Mouse (Mus musculus): Measurements from ENCODE around the gene Gdpd5. TPM values are rescaled to one million over a fixed set of nuclear protein-coding genes. Genes with fewer than 3 reads are reported as not detected.

The Gdpd5 gene
- polyA plus RNA-seq, 1 experiment from 2014 or later = 46.2 TPM

DNA sequence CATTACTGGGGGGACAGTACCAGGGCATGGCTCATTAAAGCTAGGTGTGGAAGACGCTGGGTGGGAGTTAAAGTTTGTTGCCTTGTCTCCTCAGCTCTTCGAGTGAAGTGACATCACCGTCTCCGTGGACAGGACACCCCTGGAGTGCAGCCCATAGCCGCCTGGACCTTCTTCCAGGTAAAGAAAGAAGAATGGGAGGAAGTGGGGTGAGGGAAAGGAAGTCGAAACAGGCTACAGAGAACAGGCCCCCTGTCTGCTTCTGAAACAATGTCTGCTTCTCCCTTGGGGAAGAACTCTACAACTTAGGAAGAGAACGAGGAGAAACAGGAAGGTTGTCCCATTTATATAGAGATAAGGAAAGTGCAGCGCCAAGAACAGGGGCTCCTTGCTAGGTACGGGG lies 29.1 kb downstream of the Gdpd5 start:
- H3K9me3 ChIP-seq (ENCODE audit: control insufficient read depth, low read length) = no peaks in the 10 kb centered on the region

GRCm38 (mm10) chr7:99411047-99411779 lies 30.0 kb downstream of the Gdpd5 start:
- Histone ChIP-seq H3K27ac (no peak overlapping the region), H3K4me2 (replicated peaks) (no peak overlapping the region), H3K9me3 (ENCODE audit: control insufficient read depth, low read length) (no peaks in the 10 kb centered on the region), H3K27me3 (ENCODE audit: control insufficient read depth, insufficient read depth, low read length) (no peaks in the 10 kb centered on the region), H3K4me1 (replicated peaks; ENCODE audit: control insufficient read depth, insufficient read depth, low read length) (no peaks in the 10 kb centered on the region), H3K4me3 (replicated peaks; ENCODE audit: low read length) (no peak overlapping the region), H3K9ac (no peak overlapping the region), H3K36me3 (replicated peaks; ENCODE audit: control insufficient read depth, insufficient read depth) (peaks cover 40% of the 10 kb centered on the region)
- DNase-seq (ENCODE audit: low spot score) = no peak
- 59% methylated on average over 6 of the region's 6 CpGs for WGBS
- ATAC-seq (ENCODE audit: low FRiP score) = no peak

More for the DNA sequence above, 29.1 kb downstream of the Gdpd5 start:
- peaks cover 33% of the 10 kb centered on the region for H3K36me3 ChIP-seq (replicated peaks; ENCODE audit: control insufficient read depth, insufficient read depth)
- no peak for DNase-seq (ENCODE audit: low spot score)
- no peaks in the 10 kb centered on the region for H3K4me1 ChIP-seq (replicated peaks; ENCODE audit: control insufficient read depth, insufficient read depth, low read length)
- H3K27me3 ChIP-seq (ENCODE audit: control insufficient read depth, insufficient read depth, low read length) = no peaks in the 10 kb centered on the region
- H3K4me3 ChIP-seq (replicated peaks; ENCODE audit: low read length) = no peak overlapping the region
- H3K9ac ChIP-seq = no peak overlapping the region
- H3K4me2 ChIP-seq (replicated peaks) = no peak overlapping the region
- no peak overlapping the region for H3K27ac ChIP-seq
- 81% methylated on average over 9 of the region's 9 CpGs for WGBS
- no peak for ATAC-seq (ENCODE audit: low FRiP score)

DNA sequence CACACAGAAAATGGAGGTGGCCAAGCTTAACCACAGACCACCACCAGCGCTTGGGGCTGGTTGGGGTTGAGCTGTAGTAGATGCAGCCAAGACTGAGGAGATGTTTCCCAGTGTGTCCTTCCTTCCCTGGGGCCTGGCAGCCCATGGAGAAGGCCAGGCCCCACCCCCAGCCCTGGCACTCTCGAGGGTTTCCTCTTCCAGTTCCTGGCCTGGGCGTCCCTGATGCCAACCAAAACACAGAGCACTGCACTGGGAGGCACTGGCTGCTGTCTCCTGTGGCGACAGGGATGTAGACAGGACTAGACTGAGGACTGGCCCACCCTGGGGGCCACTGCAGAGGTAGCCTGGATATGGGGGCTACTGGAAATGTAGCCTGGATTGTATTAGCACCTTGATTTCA lies 33.8 kb downstream of the Gdpd5 start:
- Histone ChIP-seq H3K9me3 (ENCODE audit: control insufficient read depth, low read length) (no peaks in the 10 kb centered on the region), H3K9ac (no peak overlapping the region), H3K4me2 (replicated peaks) (no peak overlapping the region), H3K27ac (no peak overlapping the region), H3K27me3 (ENCODE audit: control insufficient read depth, insufficient read depth, low read length) (no peaks in the 10 kb centered on the region), H3K36me3 (replicated peaks; ENCODE audit: control insufficient read depth, insufficient read depth) (peaks cover 34% of the 10 kb centered on the region), H3K4me1 (replicated peaks; ENCODE audit: control insufficient read depth, insufficient read depth, low read length) (no peaks in the 10 kb centered on the region), H3K4me3 (replicated peaks; ENCODE audit: low read length) (no peak overlapping the region)
- DNase-seq (ENCODE audit: low spot score) (no peak), ATAC-seq (ENCODE audit: low FRiP score) (no peak)
- WGBS = 75% methylated on average over 4 of the region's 4 CpGs

DNA sequence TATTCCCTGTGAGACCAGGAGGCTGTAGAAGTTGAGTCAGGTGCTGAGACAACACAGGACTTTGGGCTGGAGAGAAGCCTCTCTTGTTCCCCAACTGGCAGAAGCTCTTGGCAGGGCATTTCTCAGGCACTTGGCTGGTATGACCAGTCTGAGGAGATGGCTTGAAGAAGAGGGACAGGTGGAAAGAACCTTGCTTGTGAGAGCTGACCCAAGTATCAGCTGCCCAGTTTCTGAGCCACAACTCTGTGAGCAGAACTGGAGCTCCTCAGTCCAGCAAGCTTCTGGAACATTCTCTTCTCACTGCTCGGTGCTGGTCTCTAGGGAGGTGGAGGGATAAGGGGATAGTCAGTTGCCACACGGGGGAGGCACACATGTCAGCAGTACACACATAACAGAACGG lies 38.1 kb downstream of the Gdpd5 start:
- Histone ChIP-seq H3K4me3 (replicated peaks; ENCODE audit: low read length) (no peak overlapping the region), H3K36me3 (replicated peaks; ENCODE audit: control insufficient read depth, insufficient read depth) (peaks cover 22% of the 10 kb centered on the region), H3K27ac (no peak overlapping the region), H3K4me2 (replicated peaks) (no peak overlapping the region), H3K4me1 (replicated peaks; ENCODE audit: control insufficient read depth, insufficient read depth, low read length) (no peaks in the 10 kb centered on the region), H3K9me3 (ENCODE audit: control insufficient read depth, low read length) (no peaks in the 10 kb centered on the region), H3K9ac (no peak overlapping the region), H3K27me3 (ENCODE audit: control insufficient read depth, insufficient read depth, low read length) (no peaks in the 10 kb centered on the region)
- no peak for ATAC-seq (ENCODE audit: low FRiP score)
- WGBS = 83% methylated on average over 3 of the region's 3 CpGs
- DNase-seq (ENCODE audit: low spot score) = no peak

- Histone ChIP-seq H3K4me1 (replicated peaks; ENCODE audit: control insufficient read depth, insufficient read depth, low read length) (0 out of 2 replicates have a peak, but pooled peaks cover 6% of the 10 kb centered on the region), H3K27ac (no peak overlapping the region), H3K27me3 (ENCODE audit: control insufficient read depth, insufficient read depth, low read length) (no peaks in the 10 kb centered on the region), H3K9me3 (ENCODE audit: control insufficient read depth, low read length) (no peaks in the 10 kb centered on the region), H3K4me3 (replicated peaks; ENCODE audit: low read length) (no peak overlapping the region), H3K9ac (no peak overlapping the region), H3K36me3 (replicated peaks; ENCODE audit: control insufficient read depth, insufficient read depth) (0 out of 2 replicates have a peak, but pooled peaks cover 6% of the 10 kb centered on the region), H3K4me2 (replicated peaks) (no peak overlapping the region)
- WGBS = 94% methylated on average over 6 of the region's 6 CpGs
- DNase-seq (ENCODE audit: low spot score) = no peak
- ATAC-seq (ENCODE audit: low FRiP score) = no peak
Measured at GRCm38 (mm10) chr7:99421006-99421405, 39.8 kb downstream of the Gdpd5 start.

DNA sequence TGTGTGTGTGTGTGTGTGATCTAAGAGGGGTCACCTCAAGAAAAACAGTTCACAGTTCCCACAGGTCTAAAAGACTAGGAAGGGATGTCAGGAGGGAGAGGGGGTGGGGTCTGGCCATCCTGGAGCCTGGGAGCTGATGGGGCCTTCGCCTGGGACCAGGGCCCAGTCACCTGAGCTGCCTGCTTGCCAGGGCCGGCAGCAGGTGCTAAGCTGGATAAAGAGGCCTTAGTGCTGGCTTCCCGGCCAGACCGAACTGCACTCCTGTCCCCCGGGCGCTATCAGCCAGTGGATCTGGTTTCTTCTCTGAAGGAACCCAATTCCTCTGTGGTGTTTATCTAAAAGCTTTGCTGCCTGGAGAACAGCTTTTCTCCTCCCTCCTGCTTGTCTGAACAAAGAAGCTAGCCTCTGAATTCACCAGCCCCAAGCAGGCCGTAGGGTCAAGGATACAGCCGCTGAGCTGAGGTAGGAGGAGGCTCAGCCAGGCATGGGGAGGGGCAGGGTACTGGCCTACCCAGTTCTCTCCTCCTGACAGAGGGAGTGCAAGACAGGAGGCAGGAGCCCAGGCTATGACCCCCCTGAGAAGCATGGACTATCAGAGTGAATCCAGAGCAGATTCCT lies 43.4 kb downstream of the Gdpd5 start:
- H3K4me2 ChIP-seq (replicated peaks) = no peak overlapping the region
- ATAC-seq (ENCODE audit: low FRiP score) (peak; percentile 31; the same call in 1 of the 2 replicates), DNase-seq (ENCODE audit: low spot score) (no peak)
- H3K4me1 ChIP-seq (replicated peaks; ENCODE audit: control insufficient read depth, insufficient read depth, low read length) = peaks cover 10% of the 10 kb centered on the region; the same call in 1 of the 2 replicates
- no peak overlapping the region for H3K4me3 ChIP-seq (replicated peaks; ENCODE audit: low read length)
- 31% methylated on average over 8 of the region's 8 CpGs for WGBS
- no peaks in the 10 kb centered on the region for H3K9me3 ChIP-seq (ENCODE audit: control insufficient read depth, low read length)
- H3K27me3 ChIP-seq (ENCODE audit: control insufficient read depth, insufficient read depth, low read length) = no peaks in the 10 kb centered on the region
- H3K36me3 ChIP-seq (replicated peaks; ENCODE audit: control insufficient read depth, insufficient read depth) = peaks cover 8% of the 10 kb centered on the region; the same call in 1 of the 2 replicates
- H3K9ac ChIP-seq = no peak overlapping the region
- 0 out of 2 replicates have a peak overlapping the region, but pooled peaks have one; percentile 14 for H3K27ac ChIP-seq

GRCm38 (mm10) chr7:99425706-99426105 lies 44.5 kb downstream of the Gdpd5 start:
- Histone ChIP-seq H3K4me3 (replicated peaks; ENCODE audit: low read length) (no peak overlapping the region), H3K27me3 (ENCODE audit: control insufficient read depth, insufficient read depth, low read length) (no peaks in the 10 kb centered on the region), H3K4me1 (replicated peaks; ENCODE audit: control insufficient read depth, insufficient read depth, low read length) (peaks cover 10% of the 10 kb centered on the region; the same call in 1 of the 2 replicates), H3K27ac (no peak overlapping the region), H3K4me2 (replicated peaks) (no peak overlapping the region), H3K36me3 (replicated peaks; ENCODE audit: control insufficient read depth, insufficient read depth) (peaks cover 3% of the 10 kb centered on the region; the same call in 1 of the 2 replicates), H3K9ac (no peak overlapping the region), H3K9me3 (ENCODE audit: control insufficient read depth, low read length) (no peaks in the 10 kb centered on the region)
- 85% methylated on average over 4 of the region's 4 CpGs for WGBS
- DNase-seq (ENCODE audit: low spot score) (no peak), ATAC-seq (ENCODE audit: low FRiP score) (no peak)

GRCm38 (mm10) chr7:99427031-99427430 lies 45.8 kb downstream of the Gdpd5 start:
- H3K4me2 ChIP-seq (replicated peaks) = no peak overlapping the region
- no peaks in the 10 kb centered on the region for H3K9me3 ChIP-seq (ENCODE audit: control insufficient read depth, low read length)
- peaks cover 12% of the 10 kb centered on the region for H3K4me1 ChIP-seq (replicated peaks; ENCODE audit: control insufficient read depth, insufficient read depth, low read length)
- H3K27me3 ChIP-seq (ENCODE audit: control insufficient read depth, insufficient read depth, low read length) = no peaks in the 10 kb centered on the region
- 59% methylated on average over 10 of the region's 10 CpGs for WGBS
- H3K9ac ChIP-seq = no peak overlapping the region
- no peak for DNase-seq (ENCODE audit: low spot score)
- no peak overlapping the region for H3K27ac ChIP-seq
- peaks cover 3% of the 10 kb centered on the region; the same call in 1 of the 2 replicates for H3K36me3 ChIP-seq (replicated peaks; ENCODE audit: control insufficient read depth, insufficient read depth)
- H3K4me3 ChIP-seq (replicated peaks; ENCODE audit: low read length) = no peak overlapping the region
- no peak for ATAC-seq (ENCODE audit: low FRiP score)

GRCm38 (mm10) chr7:99427987-99428386 lies 46.8 kb downstream of the Gdpd5 start:
- Histone ChIP-seq H3K4me1 (replicated peaks; ENCODE audit: control insufficient read depth, insufficient read depth, low read length) (peaks cover 18% of the 10 kb centered on the region), H3K27me3 (ENCODE audit: control insufficient read depth, insufficient read depth, low read length) (no peaks in the 10 kb centered on the region), H3K9me3 (ENCODE audit: control insufficient read depth, low read length) (no peaks in the 10 kb centered on the region), H3K36me3 (replicated peaks; ENCODE audit: control insufficient read depth, insufficient read depth) (peaks cover 3% of the 10 kb centered on the region; the same call in 1 of the 2 replicates), H3K4me3 (replicated peaks; ENCODE audit: low read length) (no peak overlapping the region), H3K9ac (no peak overlapping the region), H3K4me2 (replicated peaks) (no peak overlapping the region), H3K27ac (no peak overlapping the region)
- WGBS = 96% methylated on average over 3 of the region's 3 CpGs
- no peak for DNase-seq (ENCODE audit: low spot score)
- ATAC-seq (ENCODE audit: low FRiP score) = no peak

Measured in hindbrain, embryonic 14.5 days (tissue).